Mouse (Mus musculus) hindbrain, postnatal 0 days (tissue): ENCODE measurements around the gene Axdnd1. TPM values are rescaled to one million over a fixed set of nuclear protein-coding genes. Genes with fewer than 3 reads are reported as not detected.

ENCODE experiments used
- ATAC-seq: fragments of 200-750 bp; cut with Nextera tagmentation; 2 replicates; pipeline ENCODE4 v1.8.0; 2017; ENCODE audit warnings: mild to moderate bottlenecking, moderate TSS enrichment, moderate library complexity
- DNase-seq: peaks from one replicate; pipeline ENCODE4 v3.0.0-alpha.2; 2015; ENCODE audit warnings: low spot score
- H3K27ac ChIP-seq: fragments of 300-500 bp; sonication (generic); 2 replicates; pipeline ENCODE4 v1.5.1; 2014; ENCODE audit warnings: mild to moderate bottlenecking
- H3K27me3 ChIP-seq: fragments of 300-500 bp; sonication (generic); 2 replicates; pipeline ENCODE4 v1.6.1; 2014; ENCODE audit warnings: low read length, mixed read lengths; ENCODE audit not compliant: insufficient read depth
- H3K36me3 ChIP-seq: fragments of 300-500 bp; sonication (generic); 2 replicates; pipeline ENCODE4 v1.6.1; 2014; ENCODE audit warnings: low read length, mixed read lengths; ENCODE audit not compliant: insufficient read depth
- H3K4me1 ChIP-seq: fragments of 300-500 bp; sonication (generic); 2 replicates; pipeline ENCODE4 v1.6.1; 2014; ENCODE audit warnings: antibody characterized with exemption, low read length, mixed read lengths; ENCODE audit not compliant: insufficient read depth
- H3K4me2 ChIP-seq: fragments of 300-500 bp; sonication (generic); 2 replicates; pipeline ENCODE4 v1.6.1; 2014; ENCODE audit warnings: low read depth, mild to moderate bottlenecking, low read length, moderate library complexity, mixed read lengths
- H3K4me3 ChIP-seq: fragments of 300-500 bp; sonication (generic); 2 replicates; pipeline ENCODE4 v1.5.1; 2014; ENCODE audit warnings: low read length
- H3K9ac ChIP-seq: fragments of 300-500 bp; sonication (generic); replicated peaks from 2 replicates; pipeline ENCODE4 v1.6.1; 2014; ENCODE audit warnings: mild to moderate bottlenecking, low read length, moderate library complexity, mixed read lengths
- H3K9me3 ChIP-seq: fragments of 300-500 bp; sonication (generic); 2 replicates; pipeline ENCODE4 v1.6.1; 2016; ENCODE audit warnings: low read length, mixed read lengths
- CTCF ChIP-seq: IDR thresholded peaks from 2 replicates; pipeline ENCODE4 v1.5.1; 2016; ENCODE audit warnings: antibody characterized with exemption, control low read depth, low read depth
- WGBS: fragments of 180-500 bp; shearing (Covaris S2); extraction: QIAGEN DNeasy Blood & Tissue Kit; methylation state at CpG from one replicate; pipeline ENCODE4 v1.1.7; 2014; 5-methylcytosine and 5-hydroxymethylcytosine counted together
- polyA plus RNA-seq: library from polyadenylated mRNA; unstranded; fragments of >200 nt; fragmentation: Nextera tagmentation; extraction: Ambion mirVana; gene quantifications from 2 replicates; pipeline ENCODE4 v1.2.1, GENCODE M21; 2015
- total RNA-seq: library from RNA; depleted of rRNA; stranded (reverse); fragments of >200 nt; gene quantifications from 2 replicates; pipeline ENCODE4 v1.2.3, GENCODE M21; 2014

The Axdnd1 gene
- total and polyA plus RNA-seq, 2 experiments from 2014 or later, result 0.16 to 0.40 TPM

DNA sequence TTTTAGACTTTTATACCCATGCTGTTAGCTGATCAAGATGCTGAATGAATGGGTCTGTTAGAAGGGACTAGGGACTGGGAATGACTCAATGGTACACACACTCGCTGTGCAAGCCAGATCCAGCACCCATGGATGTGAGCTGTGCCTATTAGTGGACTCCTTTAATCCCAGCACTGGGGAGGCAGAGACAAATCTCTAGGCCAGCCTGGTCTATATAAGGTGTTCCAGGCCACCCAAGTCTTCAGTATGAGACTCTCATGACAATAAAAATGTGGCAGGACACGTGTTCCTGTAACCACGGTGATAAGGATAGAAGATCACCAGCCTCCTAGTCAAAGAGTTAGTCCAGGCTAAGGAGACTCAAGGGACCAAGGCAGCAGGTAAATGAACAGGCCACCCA is 3.1 kb upstream of the Axdnd1 start:
- H3K4me1 ChIP-seq, result no peaks in the 10 kb centered on the region
- no peak for TF ChIP-seq CTCF
- H3K9me3 ChIP-seq, result no peaks in the 10 kb centered on the region
- H3K27me3 ChIP-seq, result no peaks in the 10 kb centered on the region
- H3K36me3 ChIP-seq, result no peaks in the 10 kb centered on the region
- ATAC-seq, result no peak
- no peak overlapping the region for H3K27ac ChIP-seq
- 90% methylated on average over 3 of the region's 3 CpGs for WGBS
- H3K9ac ChIP-seq, result no peak overlapping the region
- no peak overlapping the region for H3K4me3 ChIP-seq
- H3K4me2 ChIP-seq, result no peak overlapping the region
- DNase-seq, result no peak

DNA sequence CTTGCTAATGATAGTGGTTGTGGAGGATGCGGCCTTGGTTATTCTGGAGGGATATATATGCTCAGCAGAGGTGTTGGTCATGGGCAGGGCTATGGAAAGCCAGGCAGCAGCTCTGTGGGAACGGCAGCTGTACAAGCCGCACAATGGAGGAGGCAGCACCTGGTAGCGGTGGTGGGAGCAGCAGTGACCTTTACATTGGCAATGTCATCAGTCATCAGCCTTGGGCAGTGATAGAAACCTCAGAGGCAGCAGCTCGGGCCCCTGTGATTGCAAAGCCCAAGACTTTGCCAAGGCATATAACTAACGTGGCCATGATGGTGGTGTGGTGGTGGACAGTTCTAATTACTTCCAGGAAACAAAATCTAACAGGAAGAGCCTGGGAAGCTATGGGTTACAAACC is 2.5 kb upstream of the Axdnd1 start:
- Histone ChIP-seq H3K27ac (no peak overlapping the region), H3K4me2 (no peak overlapping the region), H3K9me3 (no peaks in the 10 kb centered on the region), H3K4me1 (no peaks in the 10 kb centered on the region), H3K27me3 (no peaks in the 10 kb centered on the region), H3K9ac (no peak overlapping the region), H3K36me3 (no peaks in the 10 kb centered on the region), H3K4me3 (no peak overlapping the region)
- DNase-seq (no peak), ATAC-seq (no peak)
- TF ChIP-seq CTCF, result no peak
- 90% methylated on average over 6 of the region's 6 CpGs for WGBS

DNA sequence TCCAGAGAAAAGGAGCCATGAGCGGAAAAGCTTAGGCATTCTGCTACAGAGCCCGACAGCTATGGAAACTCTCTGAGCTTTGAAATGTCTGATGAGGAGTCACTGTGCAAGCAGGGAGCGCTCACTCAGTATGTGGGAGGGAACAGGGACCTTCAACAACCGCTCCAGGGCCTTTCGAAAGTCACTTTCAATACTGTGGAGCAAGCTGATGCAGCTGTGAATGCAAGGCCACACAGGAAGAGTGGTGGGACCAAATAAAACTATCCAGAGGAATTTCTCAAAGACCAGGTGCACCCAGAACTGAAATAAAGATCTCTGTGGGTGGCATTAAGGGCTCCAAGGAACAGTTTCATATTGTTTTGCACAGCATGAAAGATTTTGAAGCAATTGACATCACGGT is 1.9 kb upstream of the Axdnd1 start:
- no peak overlapping the region for H3K4me2 ChIP-seq
- no peaks in the 10 kb centered on the region for H3K9me3 ChIP-seq
- no peak overlapping the region for H3K27ac ChIP-seq
- no peak overlapping the region for H3K4me3 ChIP-seq
- TF ChIP-seq CTCF, result no peak
- WGBS, result 73% methylated on average over 6 of the region's 6 CpGs
- H3K36me3 ChIP-seq, result no peaks in the 10 kb centered on the region
- H3K4me1 ChIP-seq, result no peaks in the 10 kb centered on the region
- no peak for ATAC-seq
- H3K27me3 ChIP-seq, result no peaks in the 10 kb centered on the region
- DNase-seq, result no peak
- no peak overlapping the region for H3K9ac ChIP-seq

GRCm38 (mm10) chr1:156418170-156418569 is 2.8 kb downstream of the Axdnd1 start:
- H3K4me2 ChIP-seq, result no peak overlapping the region
- 57% methylated on average over 4 of the region's 4 CpGs for WGBS
- peak; percentile 51 for TF ChIP-seq CTCF
- no peak overlapping the region for H3K9ac ChIP-seq
- H3K36me3 ChIP-seq, result no peaks in the 10 kb centered on the region
- peak; percentile 46 for DNase-seq
- H3K9me3 ChIP-seq, result no peaks in the 10 kb centered on the region
- no peak overlapping the region for H3K4me3 ChIP-seq
- H3K27me3 ChIP-seq, result no peaks in the 10 kb centered on the region
- no peak overlapping the region for H3K27ac ChIP-seq
- H3K4me1 ChIP-seq, result no peaks in the 10 kb centered on the region
- no peak for ATAC-seq

DNA sequence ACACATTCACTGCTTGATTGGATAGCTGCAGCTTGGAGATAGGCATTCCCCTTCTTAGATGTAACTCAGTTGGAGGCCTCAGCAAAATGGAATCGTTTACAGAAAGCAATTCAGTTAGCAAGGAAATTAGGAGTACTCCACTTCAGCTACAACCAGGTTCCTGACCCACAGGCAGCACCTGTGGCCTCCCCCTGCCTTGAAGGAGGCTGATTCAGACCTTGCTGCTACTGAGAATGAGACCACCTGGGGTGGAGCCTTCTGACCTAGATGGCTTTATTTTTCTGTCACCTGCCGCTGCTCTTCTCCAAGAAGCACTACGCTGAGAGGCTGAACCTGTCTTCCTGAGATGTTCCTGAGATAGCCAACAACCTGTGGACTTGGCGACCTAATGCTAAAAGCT is 12.4 kb downstream of the Axdnd1 start:
- Histone ChIP-seq H3K4me1 (no peaks in the 10 kb centered on the region), H3K27ac (no peak overlapping the region), H3K4me3 (no peak overlapping the region), H3K9me3 (no peaks in the 10 kb centered on the region), H3K4me2 (no peak overlapping the region), H3K9ac (no peak overlapping the region), H3K27me3 (no peaks in the 10 kb centered on the region), H3K36me3 (no peaks in the 10 kb centered on the region)
- ATAC-seq (no peak), DNase-seq (no peak)
- WGBS, result 71% methylated on average over 4 of the region's 4 CpGs
- no peak for TF ChIP-seq CTCF

- Histone ChIP-seq H3K9me3 (no peaks in the 10 kb centered on the region), H3K27ac (no peak overlapping the region), H3K27me3 (no peaks in the 10 kb centered on the region), H3K4me3 (no peak overlapping the region), H3K9ac (no peak overlapping the region), H3K36me3 (no peaks in the 10 kb centered on the region), H3K4me1 (no peaks in the 10 kb centered on the region), H3K4me2 (no peak overlapping the region)
- WGBS, result 61% methylated on average over 3 of the region's 3 CpGs
- ATAC-seq, result no peak
- no peak for TF ChIP-seq CTCF
- DNase-seq, result no peak
Observed at GRCm38 (mm10) chr1:156408004-156408403, 13.0 kb downstream of the Axdnd1 start.

DNA sequence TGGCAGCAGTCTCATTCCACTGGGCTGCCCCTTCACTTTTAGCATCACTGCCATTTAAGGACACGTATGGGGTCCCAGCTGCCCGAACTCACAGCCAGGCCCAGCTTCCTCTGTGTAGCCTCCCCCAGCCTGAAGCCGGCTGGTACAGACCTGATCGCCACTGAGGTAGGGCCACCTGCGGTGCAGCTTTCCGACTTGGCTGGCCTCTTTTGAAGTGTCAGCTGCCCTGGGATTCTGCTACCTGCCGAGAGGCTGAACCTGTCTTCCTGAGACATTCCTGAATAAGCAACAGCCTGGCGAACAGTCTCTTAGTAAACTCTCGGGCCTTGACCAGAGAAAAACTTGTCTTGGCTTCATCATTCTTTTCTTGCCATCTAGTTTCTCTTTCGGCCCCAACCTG is 17.7 kb downstream of the Axdnd1 start:
- TF ChIP-seq CTCF, result no peak
- H3K36me3 ChIP-seq, result no peaks in the 10 kb centered on the region
- H3K9ac ChIP-seq, result no peak overlapping the region
- no peak overlapping the region for H3K4me3 ChIP-seq
- 41% methylated on average over 10 of the region's 10 CpGs for WGBS
- no peak overlapping the region for H3K27ac ChIP-seq
- no peaks in the 10 kb centered on the region for H3K9me3 ChIP-seq
- no peaks in the 10 kb centered on the region for H3K27me3 ChIP-seq
- H3K4me1 ChIP-seq, result no peaks in the 10 kb centered on the region
- H3K4me2 ChIP-seq, result no peak overlapping the region
- ATAC-seq (no peak), DNase-seq (no peak)
